In the genomic region with DNA sequence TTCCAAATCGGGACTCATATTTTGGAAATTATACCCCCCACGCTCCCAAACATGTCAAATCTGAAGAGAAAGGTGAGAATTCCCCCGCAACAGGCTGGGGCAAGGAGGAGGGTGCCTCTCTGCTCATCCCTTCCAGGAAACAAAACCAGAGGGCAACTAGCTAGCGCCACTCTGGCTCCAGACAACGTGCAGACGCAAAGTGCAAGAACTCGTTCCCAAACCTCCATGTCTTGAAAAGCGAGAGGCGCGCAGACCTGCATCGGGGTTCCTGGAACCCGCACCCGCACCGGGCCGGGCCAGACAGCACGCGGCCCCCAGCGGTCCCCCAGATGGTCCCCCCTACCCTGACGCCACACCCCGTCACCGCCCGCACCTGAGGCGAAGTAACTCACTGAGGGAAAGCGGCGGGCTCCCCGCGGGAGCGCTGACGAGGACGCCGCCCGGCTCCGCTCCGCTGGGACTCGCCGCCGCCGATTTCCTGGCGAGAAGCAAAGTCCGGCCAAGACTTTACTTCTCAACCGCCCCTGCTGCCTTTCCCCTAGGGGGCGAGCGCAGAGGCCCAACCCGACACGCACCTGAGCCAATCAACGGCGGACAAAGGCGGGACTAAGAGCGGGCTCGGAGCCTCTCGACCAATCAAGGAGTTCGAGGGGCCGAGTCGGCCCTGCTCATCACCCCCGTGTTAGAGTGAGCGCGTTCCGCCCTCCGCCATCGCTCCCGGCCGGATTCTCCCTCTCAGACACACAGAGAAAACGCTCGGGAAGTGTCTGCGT, we compare ENCODE assay signal across 8 mouse cellular contexts. TPM values are rescaled to one million over a fixed set of nuclear protein-coding genes. Genes with fewer than 3 reads are reported as not detected.
DNase-seq lines count a peak whose midpoint lies in the region; ATAC-seq and TF ChIP-seq lines count a peak whose summit lies in the region.

A gene (minus strand): TSS at position 561 of the 773 bp plus-strand sequence.

- H3K9ac ChIP-seq in embryonic facial prominence, embryonic 15.5 days: peak within 1 kb of the TSS; percentile 77
- H3K9ac ChIP-seq in limb, embryonic 14.5 days (ENCODE audit: low read depth, low read length, severe bottlenecking): peak within 1 kb of the TSS; percentile 80
- H3K9ac ChIP-seq in midbrain, postnatal 0 days (replicated peaks; ENCODE audit: low read length, poor library complexity, severe bottlenecking): peak within 1 kb of the TSS; percentile 70

- H3K4me3 ChIP-seq in bone marrow, adult 2 months (replicated peaks; ENCODE audit: control insufficient read depth, low read depth, low read length): peak within 1 kb of the TSS; percentile 85
- peak within 1 kb of the TSS; percentile 73 for H3K4me3 ChIP-seq in embryonic facial prominence, embryonic 15.5 days (replicated peaks)
- peak within 1 kb of the TSS; percentile 84 for H3K4me3 ChIP-seq in limb, embryonic 14.5 days (replicated peaks; ENCODE audit: low read length)
- H3K4me3 ChIP-seq in midbrain, postnatal 0 days (ENCODE audit: low read depth, low read length): peak within 1 kb of the TSS; percentile 72

- H3K36me3 ChIP-seq in embryonic facial prominence, embryonic 15.5 days: peaks cover under 1% of the 10 kb centered on the region; the same call in 1 of the 2 replicates
- H3K36me3 ChIP-seq in limb, embryonic 14.5 days (ENCODE audit: control insufficient read depth, insufficient read depth, low read length): peaks cover 10% of the 10 kb centered on the region; the same call in 1 of the 2 replicates
- no peaks in the 10 kb centered on the region for H3K36me3 ChIP-seq in midbrain, postnatal 0 days (ENCODE audit: insufficient read depth, low read length)

- peak; percentile 66; the same call in 1 of the 2 replicates for TF ChIP-seq POLR2A in bone marrow, adult 2 months (IDR thresholded peaks at IDR 0.05; ENCODE audit: borderline replicate concordance, control insufficient read depth, low read depth, low read length)
- peak; percentile 56; the same call in 1 of the 2 replicates for TF ChIP-seq POLR2A in limb, embryonic 14.5 days (IDR thresholded peaks at IDR 0.05; ENCODE audit: borderline replicate concordance, extremely low read depth, insufficient read depth, insufficient read length)

- peak; percentile 99 for ATAC-seq in embryonic facial prominence, embryonic 15.5 days (ENCODE audit: insufficient number of reproducible peaks, low FRiP score, low TSS enrichment, low read depth)
- ATAC-seq in limb, embryonic 14.5 days (ENCODE audit: low FRiP score, low read depth): peak; percentile 99
- ATAC-seq in midbrain, postnatal 0 days (ENCODE audit: low FRiP score): peak; percentile 99

- H3K27me3 ChIP-seq in embryonic facial prominence, embryonic 15.5 days: no peaks in the 10 kb centered on the region
- H3K27me3 ChIP-seq in limb, embryonic 14.5 days (ENCODE audit: control insufficient read depth, insufficient read depth, low read length): no peaks in the 10 kb centered on the region
- H3K27me3 ChIP-seq in midbrain, postnatal 0 days (ENCODE audit: insufficient read depth, low read length): no peaks in the 10 kb centered on the region

- H3K9me3 ChIP-seq in embryonic facial prominence, embryonic 15.5 days (replicated peaks): no peaks in the 10 kb centered on the region
- no peaks in the 10 kb centered on the region for H3K9me3 ChIP-seq in limb, embryonic 14.5 days (ENCODE audit: control insufficient read depth, low read length)
- no peaks in the 10 kb centered on the region for H3K9me3 ChIP-seq in midbrain, postnatal 0 days (ENCODE audit: low read length)

- H3K4me2 ChIP-seq in embryonic facial prominence, embryonic 15.5 days (replicated peaks): peak within 1 kb of the TSS; percentile 94
- H3K4me2 ChIP-seq in limb, embryonic 14.5 days (replicated peaks; ENCODE audit: low read depth, low read length, severe bottlenecking): peak within 1 kb of the TSS; percentile 97
- peak within 1 kb of the TSS; percentile 89 for H3K4me2 ChIP-seq in midbrain, postnatal 0 days (ENCODE audit: low read depth, low read length, poor library complexity, severe bottlenecking)

- H3K4me1 ChIP-seq in bone marrow, adult 2 months (ENCODE audit: control insufficient read depth, insufficient read depth, low read length): no peaks in the 10 kb centered on the region; the same call in 1 of the 2 replicates
- peaks cover 30% of the 10 kb centered on the region for H3K4me1 ChIP-seq in embryonic facial prominence, embryonic 15.5 days
- peaks cover 13% of the 10 kb centered on the region for H3K4me1 ChIP-seq in limb, embryonic 14.5 days (ENCODE audit: control insufficient read depth, insufficient read depth, low read length)
- no peaks in the 10 kb centered on the region for H3K4me1 ChIP-seq in midbrain, postnatal 0 days (ENCODE audit: insufficient read depth, low read length)

- peak; percentile 53 for TF ChIP-seq CTCF in bone marrow, adult 2 months (IDR thresholded peaks at IDR 0.05; ENCODE audit: control insufficient read depth, insufficient read depth, low read length)
- peak; percentile 76 for TF ChIP-seq CTCF in midbrain, postnatal 0 days (IDR thresholded peaks at IDR 0.05)

- under 1% methylated on average over 65 of the region's 65 CpGs for WGBS in bone marrow, adult 2 months
- under 1% methylated on average over 65 of the region's 65 CpGs for WGBS in embryonic facial prominence, embryonic 15.5 days
- WGBS in limb, embryonic 14.5 days: under 1% methylated on average over 60 of the region's 65 CpGs
- under 1% methylated on average over 65 of the region's 65 CpGs for WGBS in midbrain, postnatal 0 days

- H3K27ac ChIP-seq in bone marrow, adult 2 months (ENCODE audit: control insufficient read depth, insufficient read depth, low read depth, low read length, poor library complexity): peak within 1 kb of the TSS; percentile 83
- H3K27ac ChIP-seq in embryonic facial prominence, embryonic 15.5 days (replicated peaks): peak within 1 kb of the TSS; percentile 98
- peak within 1 kb of the TSS; percentile 81 for H3K27ac ChIP-seq in limb, embryonic 14.5 days (replicated peaks; ENCODE audit: low read depth, low read length)
- peak within 1 kb of the TSS; percentile 72 for H3K27ac ChIP-seq in midbrain, postnatal 0 days (ENCODE audit: low read depth, low read length)

- DNase-seq in 416B (ENCODE audit: low read depth): peak; percentile 96
- peak; percentile 98 for DNase-seq in heart, adult 8-10 months (ENCODE audit: low spot score)
- DNase-seq in kidney, adult 9 months: peak; percentile 99
- DNase-seq in limb, embryonic 14.5 days (ENCODE audit: low spot score): peak; percentile 99
- peak; percentile 99 for DNase-seq in midbrain, postnatal 0 days (ENCODE audit: low spot score)
- DNase-seq in spleen, postnatal 14 days (ENCODE audit: low spot score in 2 of 2): peak; percentile 94

RNA-seq across cellular contexts. Expression of the gene that starts here (rescaled TPM):
- 3.6 and 3.8 TPM in 2 replicates for polyA plus RNA-seq in bone marrow, adult 2 months (2011; ENCODE audit: insufficient read depth, insufficient read length, low replicate concordance, missing spikeins)
- 14.8 and 17.2 TPM in 2 replicates for polyA plus RNA-seq in embryonic facial prominence, embryonic 15.5 days (2015; fragmentation: Nextera tagmentation; extraction: Ambion mirVana)
- total RNA-seq in heart, adult 8-10 months (2022): 10 to 100 TPM in 2 of 4 experiments, 1 to 10 TPM in 2; 7.4 to 11.5 (median 9.4) TPM
- polyA plus RNA-seq in limb, embryonic 14.5 days (2012; rRNA removed): 13.7 and 16.9 TPM in 2 replicates
- 13.7 and 15.8 TPM in 2 replicates for polyA plus RNA-seq in limb, embryonic 14.5 days (2014; fragmentation: Nextera tagmentation; extraction: Ambion mirVana)
- 5.6 and 6.5 TPM in 2 replicates for total RNA-seq in midbrain, postnatal 0 days (2014; rRNA removed)
- polyA plus RNA-seq in midbrain, postnatal 0 days (2015; fragmentation: Nextera tagmentation; extraction: Ambion mirVana): 2.6 and 2.9 TPM in 2 replicates

Comparison
In these comparisons a context has a peak if more than half of its experiments do, and no peak if none do; other contexts are left out.
1. Peak in every context shown above with its lines: DNase-seq, ATAC-seq, H3K4me3 ChIP-seq and H3K27ac ChIP-seq.